Mouse (Mus musculus) fat pad, adult 2 months (tissue): ENCODE measurements around the gene Apol6.

Experiments
- DNase-seq: peaks from one replicate; pipeline ENCODE4 v3.0.0-alpha.2; 2011; ENCODE audit warnings: low read depth, low spot score; ENCODE audit errors: extremely low read depth

Gene Apol6

GRCm38 (mm10) chr15:77104349-77105158 is 60.0 kb downstream of the Apol6 start:
- no peak for DNase-seq

GRCm38 (mm10) chr15:77105273-77105672 is 60.7 kb downstream of the Apol6 start:
- DNase-seq = no peak
